Comparison of ENCODE assay signal across 11 mouse cellular contexts in genomic region chr12:12254139-12254538, GRCm38 (mm10).
"Had no signal": no experiment of that assay in that cellular context is flagged by ENCODE, and none has a peak within 500 bp of the region (broad histone marks: within the 10 kb centered on the region; RNA-seq: fewer than 3 reads in every experiment).

No protein-coding gene starts in this region.

- H3K27me3 ChIP-seq: liver, embryonic 15.5 days; midbrain, embryonic 12.5 days; stomach, embryonic 15.5 days had no signal

- H3K9me3 ChIP-seq: limb, embryonic 10.5 days; liver, embryonic 15.5 days; midbrain, embryonic 12.5 days; stomach, embryonic 15.5 days had no signal

- H3K36me3 ChIP-seq: limb, embryonic 10.5 days; liver, embryonic 15.5 days; midbrain, embryonic 12.5 days; stomach, embryonic 15.5 days had no signal

- H3K4me2 ChIP-seq: liver, embryonic 11.5 days; liver, embryonic 15.5 days; midbrain, embryonic 12.5 days; stomach, embryonic 15.5 days had no signal

- DNase-seq: lung, adult 2 months; right cerebral cortex, postnatal 14 days; thymus, adult 2 months; thymus, postnatal 36 days had no signal

- H3K4me3 ChIP-seq: layer of hippocampus, adult 2 months; limb, embryonic 10.5 days; liver, embryonic 15.5 days; midbrain, embryonic 12.5 days; stomach, embryonic 15.5 days had no signal

- H3K27ac ChIP-seq: layer of hippocampus, adult 2 months; limb, embryonic 10.5 days; liver, embryonic 15.5 days; midbrain, embryonic 12.5 days; stomach, embryonic 15.5 days had no signal

- ATAC-seq: lung, postnatal 0 days had no signal

- H3K4me1 ChIP-seq: limb, embryonic 10.5 days; liver, embryonic 15.5 days; midbrain, embryonic 12.5 days; stomach, embryonic 15.5 days had no signal

- H3K9ac ChIP-seq: liver, embryonic 15.5 days; midbrain, embryonic 12.5 days; stomach, embryonic 15.5 days had no signal
